Mouse (Mus musculus): ENCODE results near the gene Skint10. TPM values are rescaled to one million over a fixed set of nuclear protein-coding genes. Genes with fewer than 3 reads are reported as not detected.

Skint10 gene
- 0.11 and 0.28 TPM in 2 replicates for polyA plus RNA-seq (2012; rRNA removed)

DNA sequence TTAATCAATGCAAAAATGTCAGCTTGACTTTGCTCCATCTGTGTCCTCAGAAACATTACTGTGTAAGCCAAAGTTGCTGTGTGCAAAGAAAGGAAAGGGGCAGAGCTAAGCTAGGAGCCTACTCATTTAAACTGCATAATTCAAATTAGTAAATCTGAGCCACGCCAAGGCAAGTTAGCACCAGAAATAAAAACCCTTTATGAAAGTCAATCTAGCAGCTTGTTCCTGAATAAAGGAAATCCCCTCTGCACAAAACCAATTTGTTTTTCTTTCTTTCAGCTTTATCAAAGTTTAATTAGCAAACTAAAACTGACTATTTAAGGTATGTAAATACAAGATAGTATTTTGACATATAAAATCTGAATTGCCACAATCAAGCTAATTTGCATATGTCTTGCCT lies at the start of gene Skint10:
Skint10 (minus strand) TSS at position 101 of the 400 bp plus-strand sequence.

Other genes starting within 250 kb of the Skint10 start
- 0.06 and 0.19 TPM in 2 replicates for gene Skint2, start 217.7 kb downstream of the Skint10 start, polyA plus RNA-seq (2012; rRNA removed)

Data from stomach, adult 2 months (tissue).